Mouse (Mus musculus): ENCODE data around the gene Poc1b.

DNA sequence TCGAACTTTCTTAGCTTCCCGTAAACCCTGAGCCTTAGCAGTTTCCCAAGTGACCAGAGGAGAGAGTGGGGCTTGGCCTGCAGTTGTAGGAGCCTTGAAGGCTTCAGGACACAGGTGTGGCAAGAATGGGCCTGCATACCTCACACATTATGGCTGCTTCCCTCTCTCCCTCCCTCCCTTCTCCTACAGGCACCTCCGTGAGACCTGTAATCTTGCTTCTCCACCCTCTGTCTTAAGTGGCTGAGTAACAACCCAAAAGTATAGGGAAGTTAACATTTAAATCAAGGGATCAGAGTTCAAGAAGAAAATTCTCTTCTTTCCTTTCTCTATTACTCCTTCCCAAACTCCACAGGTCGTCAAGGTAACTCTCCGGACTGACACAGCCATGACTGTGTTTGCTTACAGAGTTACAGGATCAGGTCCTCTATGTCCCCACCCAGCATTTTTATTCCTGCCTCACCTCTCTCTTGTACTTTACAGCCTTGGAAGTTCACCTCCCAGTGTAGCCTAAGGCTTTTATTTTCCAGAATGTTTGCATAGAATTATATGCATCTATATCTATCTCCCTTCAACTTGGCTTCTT is 137.2 kb downstream of the Poc1b start:
- no peak for TF ChIP-seq CTCF (IDR thresholded peaks at IDR 0.05; ENCODE audit: low read depth)
- no peak for TF ChIP-seq EP300 (IDR thresholded peaks at IDR 0.05; ENCODE audit: low read depth)
